In genomic region chr10:79945507-79946234, GRCm38 (mm10) we compare ENCODE assay signal across 9 mouse cellular contexts. TPM values are rescaled to one million over a fixed set of nuclear protein-coding genes. Genes with fewer than 3 reads are reported as not detected.
A peak's percentile ranks its signal among the peaks of the same experiment; 100 is the strongest.
DNase-seq lines count a peak whose midpoint lies in the region; ATAC-seq and TF ChIP-seq lines count a peak whose summit lies in the region.
"Had no signal": no experiment of that assay in that cellular context is flagged by ENCODE, and none has a peak within 500 bp of the region (broad histone marks: within the 10 kb centered on the region; RNA-seq: fewer than 3 reads in every experiment).

No protein-coding gene starts in this region.

- no peaks in the 10 kb centered on the region for H3K27me3 ChIP-seq in embryonic facial prominence, embryonic 15.5 days
- H3K27me3 ChIP-seq in kidney, postnatal 0 days (ENCODE audit: insufficient read depth, low read length), result no peaks in the 10 kb centered on the region

- H3K4me2 ChIP-seq in embryonic facial prominence, embryonic 15.5 days (replicated peaks), result 0 out of 2 replicates have a peak overlapping the region, but pooled peaks have one; percentile 6
- H3K4me2 ChIP-seq in kidney, postnatal 0 days (ENCODE audit: low read length), result no peak overlapping the region

- peak; percentile 36 for ATAC-seq in embryonic facial prominence, embryonic 15.5 days (ENCODE audit: insufficient number of reproducible peaks, low FRiP score, low TSS enrichment, low read depth)
- peak; percentile 85 for ATAC-seq in kidney, postnatal 0 days (replicated peaks; ENCODE audit: low FRiP score, low read depth)
- ATAC-seq in megakaryocyte progenitor cell, adult 5-6 weeks (replicated peaks; ENCODE audit: poor library complexity), result 0 out of 2 replicates have a peak, but pooled peaks have one; percentile 12
- ATAC-seq in erythroid progenitor cell, adult 5-6 weeks (replicated peaks; ENCODE audit: low FRiP score, poor library complexity, severe bottlenecking), result no peak

- 28% methylated on average over 16 of the region's 16 CpGs for WGBS in embryonic facial prominence, embryonic 15.5 days
- WGBS in kidney, postnatal 0 days, result 31% methylated on average over 16 of the region's 16 CpGs

- H3K27ac ChIP-seq in embryonic facial prominence, embryonic 15.5 days (replicated peaks), result peak overlapping the region; percentile 65
- H3K27ac ChIP-seq in kidney, postnatal 0 days, result peak overlapping the region; percentile 81

- H3K4me3 ChIP-seq in embryonic facial prominence, embryonic 15.5 days (replicated peaks), result no peak overlapping the region
- H3K4me3 ChIP-seq in kidney, postnatal 0 days (replicated peaks; ENCODE audit: low read depth, low read length), result no peak overlapping the region

- H3K9ac ChIP-seq in embryonic facial prominence, embryonic 15.5 days, result no peak overlapping the region
- H3K9ac ChIP-seq in kidney, postnatal 0 days (ENCODE audit: low read depth, low read length), result peak overlapping the region; percentile 31; the same call in 1 of the 2 replicates

- TF ChIP-seq CTCF in kidney, postnatal 0 days (IDR thresholded peaks at IDR 0.05; ENCODE audit: low read depth), result no peak

- no peaks in the 10 kb centered on the region for H3K9me3 ChIP-seq in embryonic facial prominence, embryonic 15.5 days (replicated peaks)
- no peaks in the 10 kb centered on the region for H3K9me3 ChIP-seq in kidney, postnatal 0 days (replicated peaks; ENCODE audit: low read length)

- peaks cover 47% of the 10 kb centered on the region for H3K36me3 ChIP-seq in embryonic facial prominence, embryonic 15.5 days
- peaks cover 20% of the 10 kb centered on the region for H3K36me3 ChIP-seq in kidney, postnatal 0 days (ENCODE audit: insufficient read depth, low read length)

- peak; percentile 37 for DNase-seq in brain, adult 2 months (ENCODE audit: low read depth, low spot score)
- DNase-seq in kidney, postnatal 0 days (ENCODE audit: low spot score), result peak; percentile 79
- no peak for DNase-seq in cerebellum, adult 18-20 months
- no peak for DNase-seq in left cerebral cortex, adult 11 months (ENCODE audit: low spot score)
- no peak for DNase-seq in gastrocnemius, postnatal 25 days

- H3K4me1 ChIP-seq in embryonic facial prominence, embryonic 15.5 days, result peaks cover 43% of the 10 kb centered on the region
- peaks cover 20% of the 10 kb centered on the region; the same call in 1 of the 2 replicates for H3K4me1 ChIP-seq in kidney, postnatal 0 days (replicated peaks; ENCODE audit: insufficient read depth, low read length)

RNA-seq across cellular contexts. Expression of gene Wdr18, which starts 14.3 kb away (rescaled TPM):
- 84.7 and 90.6 TPM in 2 replicates for polyA plus RNA-seq in embryonic facial prominence, embryonic 15.5 days (2015; fragmentation: Nextera tagmentation; extraction: Ambion mirVana)
- polyA plus RNA-seq in kidney, postnatal 0 days (2015; fragmentation: Nextera tagmentation; extraction: Ambion mirVana), result 78.9 and 81.9 TPM in 2 replicates
- 36.8 and 57.4 TPM in 2 replicates for total RNA-seq in megakaryocyte progenitor cell, adult 5-6 weeks (2015)
- 24.6 and 29.7 TPM in 2 replicates for total RNA-seq in megakaryocyte progenitor cell, adult 5-6 weeks (2017)
- total RNA-seq in erythroid progenitor cell, adult 5-6 weeks (2015; ENCODE audit: low replicate concordance), result 4.0 and 10.1 TPM in 2 replicates
- 0.98 and 4.6 TPM in 2 replicates for total RNA-seq in erythroid progenitor cell, adult 5-6 weeks (2017; ENCODE audit: low replicate concordance)
- total RNA-seq in gastrocnemius, postnatal 25 days (2021), result 10 to 100 TPM; 16.4 to 18.0 TPM

RNA-seq across cellular contexts. Expression of gene Arid3a, which starts 18.8 kb away (rescaled TPM):
- polyA plus RNA-seq in embryonic facial prominence, embryonic 15.5 days (2015; fragmentation: Nextera tagmentation; extraction: Ambion mirVana), result 6.6 and 7.0 TPM in 2 replicates
- 4.1 and 4.5 TPM in 2 replicates for polyA plus RNA-seq in kidney, postnatal 0 days (2015; fragmentation: Nextera tagmentation; extraction: Ambion mirVana)
- total RNA-seq in megakaryocyte progenitor cell, adult 5-6 weeks (2015), result 19.9 and 21.6 TPM in 2 replicates
- total RNA-seq in megakaryocyte progenitor cell, adult 5-6 weeks (2017), result 31.0 and 32.2 TPM in 2 replicates
- 4.2 and 9.7 TPM in 2 replicates for total RNA-seq in erythroid progenitor cell, adult 5-6 weeks (2015; ENCODE audit: low replicate concordance)
- 4.8 and 8.6 TPM in 2 replicates for total RNA-seq in erythroid progenitor cell, adult 5-6 weeks (2017; ENCODE audit: low replicate concordance)
- total RNA-seq in gastrocnemius, postnatal 25 days (2021), result 1 to 10 TPM; 2.4 to 2.8 TPM

RNA-seq across cellular contexts. Expression of gene R3hdm4, which starts 24.7 kb away (rescaled TPM):
- polyA plus RNA-seq in embryonic facial prominence, embryonic 15.5 days (2015; fragmentation: Nextera tagmentation; extraction: Ambion mirVana), result 179 and 181 TPM in 2 replicates
- 120 and 137 TPM in 2 replicates for polyA plus RNA-seq in kidney, postnatal 0 days (2015; fragmentation: Nextera tagmentation; extraction: Ambion mirVana)
- total RNA-seq in megakaryocyte progenitor cell, adult 5-6 weeks (2015), result 72.3 and 78.7 TPM in 2 replicates
- 35.1 and 50.7 TPM in 2 replicates for total RNA-seq in megakaryocyte progenitor cell, adult 5-6 weeks (2017)
- total RNA-seq in erythroid progenitor cell, adult 5-6 weeks (2015; ENCODE audit: low replicate concordance), result 60.2 and 65.4 TPM in 2 replicates
- 37.4 and 45.8 TPM in 2 replicates for total RNA-seq in erythroid progenitor cell, adult 5-6 weeks (2017; ENCODE audit: low replicate concordance)
- 100 to 1,000 TPM; 103 to 113 TPM for total RNA-seq in gastrocnemius, postnatal 25 days (2021)

RNA-seq across cellular contexts. Expression of gene Grin3b, which starts 24.8 kb away (rescaled TPM):
- 0.63 and 0.77 TPM in 2 replicates for polyA plus RNA-seq in embryonic facial prominence, embryonic 15.5 days (2015; fragmentation: Nextera tagmentation; extraction: Ambion mirVana)
- 0.17 and 0.20 TPM in 2 replicates for polyA plus RNA-seq in kidney, postnatal 0 days (2015; fragmentation: Nextera tagmentation; extraction: Ambion mirVana)
- not detected in 2 replicates for total RNA-seq in megakaryocyte progenitor cell, adult 5-6 weeks (2015)
- not detected in 2 replicates for total RNA-seq in megakaryocyte progenitor cell, adult 5-6 weeks (2017)
- total RNA-seq in erythroid progenitor cell, adult 5-6 weeks (2015; ENCODE audit: low replicate concordance), result not detected in 2 replicates
- total RNA-seq in erythroid progenitor cell, adult 5-6 weeks (2017; ENCODE audit: low replicate concordance), result not detected in 2 replicates
- not detected for total RNA-seq in gastrocnemius, postnatal 25 days (2021)
- total RNA-seq: neutrophil, adult 5-6 weeks had no signal

RNA-seq across cellular contexts. Expression of gene Kiss1r, which starts 28.9 kb away (rescaled TPM):
- polyA plus RNA-seq in embryonic facial prominence, embryonic 15.5 days (2015; fragmentation: Nextera tagmentation; extraction: Ambion mirVana), result 1.1 and 1.4 TPM in 2 replicates
- polyA plus RNA-seq in kidney, postnatal 0 days (2015; fragmentation: Nextera tagmentation; extraction: Ambion mirVana), result 1.6 and 1.8 TPM in 2 replicates
- 0.15 TPM in 2 replicates for total RNA-seq in megakaryocyte progenitor cell, adult 5-6 weeks (2015)
- 0.25 and 1.3 TPM in 2 replicates for total RNA-seq in megakaryocyte progenitor cell, adult 5-6 weeks (2017)
- total RNA-seq in erythroid progenitor cell, adult 5-6 weeks (2015; ENCODE audit: low replicate concordance), result not detected in 2 replicates
- total RNA-seq in erythroid progenitor cell, adult 5-6 weeks (2017; ENCODE audit: low replicate concordance), result not detected in 2 replicates
- total RNA-seq in gastrocnemius, postnatal 25 days (2021), result under 1 TPM; 0.18 to 0.29 TPM

Comparison
In these comparisons a context has a peak if more than half of its experiments do, and no peak if none do; other contexts are left out.
1. DNase-seq: peak in brain, adult 2 months (single experiment) and kidney, postnatal 0 days (single experiment); none in cerebellum, adult 18-20 months (0 of 2), left cerebral cortex, adult 11 months (single experiment) and gastrocnemius, postnatal 25 days (single experiment).